Comparison of ENCODE assay signal across 8 mouse cellular contexts in genomic region chr14:55617822-55618221, GRCm38 (mm10). TPM values are rescaled to one million over a fixed set of nuclear protein-coding genes. Genes with fewer than 3 reads are reported as not detected.
DNase-seq lines count a peak whose midpoint lies in the region; ATAC-seq lines count a peak whose summit lies in the region.

TSS of gene Rec8 (plus strand) at chr14:55618037.

- DNase-seq in left cerebral cortex, postnatal 4 days: peak; percentile 45
- no peak for DNase-seq in left cerebral cortex, postnatal 14 days (ENCODE audit: low spot score in 2 of 2)
- DNase-seq in embryo, embryonic 10 days (ENCODE audit: low spot score): peak; percentile 81
- DNase-seq in heart, postnatal 4 days: peak; percentile 43
- DNase-seq in large intestine, adult 2 months (ENCODE audit: low read depth, low spot score): peak; percentile 75
- no peak for DNase-seq in gastrocnemius, postnatal 14 days
- no peak for DNase-seq in spleen, postnatal 14 days (ENCODE audit: low spot score in 2 of 2)

- intact Hi-C loops in left cerebral cortex, postnatal 4 days (cut with DNase I): no loop called here
- intact Hi-C loops in left cerebral cortex, postnatal 14 days (cut with DNase I): no loop called here
- intact Hi-C loops in gastrocnemius, postnatal 14 days (cut with DNase I; ENCODE audit: low total_unique reads): no loop called here

- peak; percentile 79 for ATAC-seq in megakaryocyte-erythroid progenitor cell, adult 5-6 weeks (replicated peaks; ENCODE audit: low FRiP score, low TSS enrichment, poor library complexity, severe bottlenecking)

- 18% methylated on average over 21 of the region's 21 CpGs for WGBS in large intestine, adult 2 months

RNA-seq across cellular contexts. Expression of gene Rec8, which starts in this region (rescaled TPM):
- 1 to 10 TPM; 2.6 to 3.8 TPM for total RNA-seq in left cerebral cortex, postnatal 4 days (2021)
- total RNA-seq in left cerebral cortex, postnatal 14 days (2021): 1 to 10 TPM; 2.1 to 3.4 TPM
- total RNA-seq in heart, postnatal 4 days (2021): under 1 TPM; 0.43 to 0.54 TPM
- 1.3 and 4.7 TPM in 2 replicates for polyA plus RNA-seq in large intestine, adult 2 months (2012; rRNA removed)
- 28.2 and 53.3 TPM in 2 replicates for total RNA-seq in megakaryocyte-erythroid progenitor cell, adult 5-6 weeks (2014; fragmentation: Nextera tagmentation)
- total RNA-seq in megakaryocyte-erythroid progenitor cell, adult 5-6 weeks (2017): 16.0 and 27.6 TPM in 2 replicates
- under 1 TPM; 0.53 to 0.72 TPM for total RNA-seq in gastrocnemius, postnatal 14 days (2021)

Comparison
In these comparisons a context has a peak if more than half of its experiments do, and no peak if none do; other contexts are left out.
1. DNase-seq: peak in left cerebral cortex, postnatal 4 days (single experiment), embryo, embryonic 10 days (single experiment) and large intestine, adult 2 months (single experiment); none in left cerebral cortex, postnatal 14 days (0 of 2), gastrocnemius, postnatal 14 days (single experiment) and spleen, postnatal 14 days (0 of 2).
2. Peak in DNase-seq in heart, postnatal 4 days; RNA of the gene not detected or under 1 TPM.